Mouse (Mus musculus): Measurements from ENCODE around the gene Tmem189. TPM values are rescaled to one million over a fixed set of nuclear protein-coding genes. Genes with fewer than 3 reads are reported as not detected.

Gene Tmem189
- polyA plus RNA-seq, 1 experiment from 2014 or later, result 38.7 TPM

Small RNA genes within 50 kb of the gene (microRNA-seq; reads per million reads assigned to microRNA genes)
- gene Gm22355 (ENCODE audit: borderline number of aligned reads), result not detected

Other genes starting within 250 kb of the Tmem189 start
- 58.9 and 68.6 TPM in 2 replicates for gene Rnf114, start 197.2 kb downstream of the Tmem189 start, polyA plus RNA-seq (2014; fragmentation: Nextera tagmentation; extraction: Ambion mirVana)
- gene Spata2, start 196.9 kb downstream of the Tmem189 start, polyA plus RNA-seq (2014; fragmentation: Nextera tagmentation; extraction: Ambion mirVana), result 12.3 and 13.8 TPM in 2 replicates
- gene Snai1, start 151.6 kb downstream of the Tmem189 start, polyA plus RNA-seq (2014; fragmentation: Nextera tagmentation; extraction: Ambion mirVana), result 21.1 and 23.1 TPM in 2 replicates
- gene Ube2v1, start 57.7 kb downstream of the Tmem189 start, polyA plus RNA-seq (2014; fragmentation: Nextera tagmentation; extraction: Ambion mirVana), result 195 and 211 TPM in 2 replicates
- gene Gm20431, start 28.3 kb downstream of the Tmem189 start, polyA plus RNA-seq (2014; fragmentation: Nextera tagmentation; extraction: Ambion mirVana), result 1.9 and 5.2 TPM in 2 replicates
- gene Cebpb, start 907 bp downstream of the Tmem189 start, polyA plus RNA-seq (2014; fragmentation: Nextera tagmentation; extraction: Ambion mirVana), result 8.0 and 8.2 TPM in 2 replicates
- 43.5 and 46.7 TPM in 2 replicates for gene Ptpn1, start 242.2 kb upstream of the Tmem189 start, polyA plus RNA-seq (2014; fragmentation: Nextera tagmentation; extraction: Ambion mirVana)